Mouse (Mus musculus): ENCODE data around the gene Crb2. TPM values are rescaled to one million over a fixed set of nuclear protein-coding genes. Genes with fewer than 3 reads are reported as not detected.

Crb2 gene
- polyA plus RNA-seq, 1 experiment from 2014 or later, result 3.1 TPM

- H3K4me1 ChIP-seq (replicated peaks; ENCODE audit: insufficient read depth, low read length), result peaks cover 16% of the 10 kb centered on the region
- 3% methylated on average over 14 of the region's 14 CpGs for WGBS
These were observed 4.4 kb downstream of the Crb2 start for GRCm38 (mm10) chr2:37780270-37780929.

GRCm38 (mm10) chr2:37781421-37781820 is 5.4 kb downstream of the Crb2 start:
- no peak overlapping the region for H3K4me3 ChIP-seq (replicated peaks; ENCODE audit: low read depth, low read length)
- H3K9me3 ChIP-seq (replicated peaks; ENCODE audit: low read length), result no peaks in the 10 kb centered on the region
- WGBS, result 71% methylated on average over 3 of the region's 3 CpGs
- H3K4me1 ChIP-seq (replicated peaks; ENCODE audit: insufficient read depth, low read length), result peaks cover 20% of the 10 kb centered on the region
- ATAC-seq (replicated peaks; ENCODE audit: low FRiP score, low read depth) (no peak), DNase-seq (ENCODE audit: low spot score) (no peak)
- no peak overlapping the region for H3K27ac ChIP-seq
- no peak overlapping the region for H3K9ac ChIP-seq (ENCODE audit: low read depth, low read length)
- H3K27me3 ChIP-seq (ENCODE audit: insufficient read depth, low read length), result no peaks in the 10 kb centered on the region
- no peaks in the 10 kb centered on the region for H3K36me3 ChIP-seq (ENCODE audit: insufficient read depth, low read length)
- no peak overlapping the region for H3K4me2 ChIP-seq (ENCODE audit: low read length)
- TF ChIP-seq CTCF (IDR thresholded peaks at IDR 0.05; ENCODE audit: low read depth), result no peak

More at GRCm38 (mm10) chr2:37780270-37780929, 4.4 kb downstream of the Crb2 start:
- H3K9ac ChIP-seq (ENCODE audit: low read depth, low read length), result no peak overlapping the region
- H3K36me3 ChIP-seq (ENCODE audit: insufficient read depth, low read length), result no peaks in the 10 kb centered on the region
- H3K9me3 ChIP-seq (replicated peaks; ENCODE audit: low read length), result no peaks in the 10 kb centered on the region
- H3K4me2 ChIP-seq (ENCODE audit: low read length), result peak overlapping the region; percentile 50
- no peak for TF ChIP-seq CTCF (IDR thresholded peaks at IDR 0.05; ENCODE audit: low read depth)
- peak overlapping the region; percentile 9; the same call in 1 of the 2 replicates for H3K4me3 ChIP-seq (replicated peaks; ENCODE audit: low read depth, low read length)
- ATAC-seq (replicated peaks; ENCODE audit: low FRiP score, low read depth) (peak; percentile 29; the same call in 1 of the 2 replicates), DNase-seq (ENCODE audit: low spot score) (peak; percentile 74)
- H3K27me3 ChIP-seq (ENCODE audit: insufficient read depth, low read length), result no peaks in the 10 kb centered on the region
- no peak overlapping the region for H3K27ac ChIP-seq

DNA sequence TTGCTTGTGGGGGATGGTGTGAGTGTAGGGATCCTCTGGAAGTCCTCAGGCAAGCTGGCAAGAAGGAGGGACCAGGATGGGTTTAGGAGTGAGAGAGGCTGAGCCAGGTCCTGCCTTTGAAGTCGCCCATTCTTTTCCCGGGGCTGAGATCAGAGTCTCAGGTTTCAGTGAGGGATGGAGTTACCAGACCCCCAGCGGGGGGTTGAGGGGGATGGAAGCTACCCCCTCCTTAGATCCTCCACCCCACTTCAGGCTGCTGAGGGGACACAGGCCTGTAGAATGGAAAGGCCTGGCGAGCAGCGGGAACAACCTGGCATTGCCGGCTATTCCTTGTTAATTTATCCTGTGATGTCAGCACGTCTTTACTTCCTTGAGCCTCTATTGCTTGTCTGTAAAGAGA is 6.0 kb downstream of the Crb2 start:
- Histone ChIP-seq H3K4me1 (replicated peaks; ENCODE audit: insufficient read depth, low read length) (peaks cover 22% of the 10 kb centered on the region), H3K27ac (no peak overlapping the region), H3K9ac (ENCODE audit: low read depth, low read length) (no peak overlapping the region), H3K9me3 (replicated peaks; ENCODE audit: low read length) (no peaks in the 10 kb centered on the region), H3K27me3 (ENCODE audit: insufficient read depth, low read length) (no peaks in the 10 kb centered on the region), H3K36me3 (ENCODE audit: insufficient read depth, low read length) (no peaks in the 10 kb centered on the region), H3K4me2 (ENCODE audit: low read length) (no peak overlapping the region), H3K4me3 (replicated peaks; ENCODE audit: low read depth, low read length) (no peak overlapping the region)
- no peak for TF ChIP-seq CTCF (IDR thresholded peaks at IDR 0.05; ENCODE audit: low read depth)
- no peak for DNase-seq (ENCODE audit: low spot score)
- ATAC-seq (replicated peaks; ENCODE audit: low FRiP score, low read depth), result no peak
- 27% methylated on average over 7 of the region's 7 CpGs for WGBS

DNA sequence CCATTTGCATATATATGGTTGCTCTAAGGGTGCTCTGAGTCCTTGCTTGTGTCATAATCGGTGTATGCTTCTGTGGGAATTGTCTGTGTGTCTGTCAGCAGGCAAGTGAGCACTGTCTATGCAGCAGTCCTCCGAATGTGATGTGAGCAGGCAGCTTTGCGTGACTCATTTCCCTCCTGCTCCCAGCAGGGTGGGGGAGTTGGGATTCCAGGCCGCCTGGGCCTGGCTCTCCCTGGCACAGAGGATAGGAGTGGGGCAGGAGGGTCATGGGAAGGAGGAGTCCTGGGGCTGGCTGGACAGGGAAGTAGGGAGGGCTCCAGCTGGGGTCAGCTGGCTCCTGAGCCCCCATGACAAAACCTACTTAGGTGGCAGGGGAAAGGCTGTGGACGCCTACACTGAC is 8.4 kb downstream of the Crb2 start:
- 38% methylated on average over 5 of the region's 5 CpGs for WGBS
- no peak for TF ChIP-seq CTCF (IDR thresholded peaks at IDR 0.05; ENCODE audit: low read depth)
- H3K4me3 ChIP-seq (replicated peaks; ENCODE audit: low read depth, low read length), result no peak overlapping the region
- H3K36me3 ChIP-seq (ENCODE audit: insufficient read depth, low read length), result no peaks in the 10 kb centered on the region
- H3K9me3 ChIP-seq (replicated peaks; ENCODE audit: low read length), result no peaks in the 10 kb centered on the region
- no peaks in the 10 kb centered on the region for H3K27me3 ChIP-seq (ENCODE audit: insufficient read depth, low read length)
- DNase-seq (ENCODE audit: low spot score), result no peak
- 0 out of 2 replicates have a peak, but pooled peaks have one; percentile 26 for ATAC-seq (replicated peaks; ENCODE audit: low FRiP score, low read depth)
- no peak overlapping the region for H3K9ac ChIP-seq (ENCODE audit: low read depth, low read length)
- no peak overlapping the region; the same call in 1 of the 2 replicates for H3K27ac ChIP-seq
- H3K4me1 ChIP-seq (replicated peaks; ENCODE audit: insufficient read depth, low read length), result peaks cover 25% of the 10 kb centered on the region
- no peak overlapping the region for H3K4me2 ChIP-seq (ENCODE audit: low read length)

DNA sequence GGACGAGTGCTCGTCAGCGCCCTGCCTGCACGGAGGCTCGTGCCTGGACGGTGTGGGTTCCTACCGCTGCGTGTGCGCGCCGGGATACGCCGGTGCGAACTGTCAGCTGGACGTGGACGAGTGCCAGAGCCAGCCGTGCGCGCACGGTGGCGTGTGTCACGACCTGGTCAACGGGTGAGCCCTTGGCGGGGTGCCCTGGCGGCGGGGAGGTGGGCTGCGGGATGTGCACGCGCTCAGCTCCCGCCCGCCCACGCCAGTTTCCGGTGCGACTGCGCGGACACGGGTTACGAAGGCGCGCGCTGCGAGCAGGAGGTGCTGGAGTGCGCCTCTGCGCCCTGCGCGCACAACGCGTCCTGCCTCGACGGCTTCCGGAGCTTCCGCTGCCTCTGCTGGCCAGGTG is 10.4 kb downstream of the Crb2 start:
- no peak overlapping the region for H3K27ac ChIP-seq
- no peaks in the 10 kb centered on the region for H3K27me3 ChIP-seq (ENCODE audit: insufficient read depth, low read length)
- 50% methylated on average over 46 of the region's 52 CpGs for WGBS
- DNase-seq (ENCODE audit: low spot score), result no peak
- no peaks in the 10 kb centered on the region for H3K36me3 ChIP-seq (ENCODE audit: insufficient read depth, low read length)
- H3K9ac ChIP-seq (ENCODE audit: low read depth, low read length), result no peak overlapping the region
- H3K4me2 ChIP-seq (ENCODE audit: low read length), result peak overlapping the region; percentile 50
- H3K4me1 ChIP-seq (replicated peaks; ENCODE audit: insufficient read depth, low read length), result peaks cover 12% of the 10 kb centered on the region
- no peak for ATAC-seq (replicated peaks; ENCODE audit: low FRiP score, low read depth)
- H3K9me3 ChIP-seq (replicated peaks; ENCODE audit: low read length), result no peaks in the 10 kb centered on the region
- H3K4me3 ChIP-seq (replicated peaks; ENCODE audit: low read depth, low read length), result peak overlapping the region; percentile 17; the same call in 1 of the 2 replicates
- TF ChIP-seq CTCF (IDR thresholded peaks at IDR 0.05; ENCODE audit: low read depth), result no peak

- Histone ChIP-seq H3K27ac (peak overlapping the region; percentile 51; the same call in 1 of the 2 replicates), H3K9ac (ENCODE audit: low read depth, low read length) (no peak overlapping the region), H3K4me2 (ENCODE audit: low read length) (no peak overlapping the region), H3K27me3 (ENCODE audit: insufficient read depth, low read length) (no peaks in the 10 kb centered on the region), H3K4me1 (replicated peaks; ENCODE audit: insufficient read depth, low read length) (peaks cover 12% of the 10 kb centered on the region), H3K9me3 (replicated peaks; ENCODE audit: low read length) (no peaks in the 10 kb centered on the region), H3K4me3 (replicated peaks; ENCODE audit: low read depth, low read length) (no peak overlapping the region), H3K36me3 (ENCODE audit: insufficient read depth, low read length) (no peaks in the 10 kb centered on the region)
- peak; percentile 51 for ATAC-seq (replicated peaks; ENCODE audit: low FRiP score, low read depth)
- 34% methylated on average over 7 of the region's 7 CpGs for WGBS
- peak; percentile 23; the same call in 1 of the 2 replicates for TF ChIP-seq CTCF (IDR thresholded peaks at IDR 0.05; ENCODE audit: low read depth)
- DNase-seq (ENCODE audit: low spot score), result peak; percentile 69
These were observed 12.3 kb downstream of the Crb2 start for GRCm38 (mm10) chr2:37788176-37788962.

Measured in kidney, postnatal 0 days (tissue).